Mouse (Mus musculus): ENCODE measurements around the gene Heyl.

The Heyl gene

GRCm38 (mm10) chr4:123289038-123289437, 55.7 kb downstream of the Heyl start:
- DNase-seq: no peak

DNA sequence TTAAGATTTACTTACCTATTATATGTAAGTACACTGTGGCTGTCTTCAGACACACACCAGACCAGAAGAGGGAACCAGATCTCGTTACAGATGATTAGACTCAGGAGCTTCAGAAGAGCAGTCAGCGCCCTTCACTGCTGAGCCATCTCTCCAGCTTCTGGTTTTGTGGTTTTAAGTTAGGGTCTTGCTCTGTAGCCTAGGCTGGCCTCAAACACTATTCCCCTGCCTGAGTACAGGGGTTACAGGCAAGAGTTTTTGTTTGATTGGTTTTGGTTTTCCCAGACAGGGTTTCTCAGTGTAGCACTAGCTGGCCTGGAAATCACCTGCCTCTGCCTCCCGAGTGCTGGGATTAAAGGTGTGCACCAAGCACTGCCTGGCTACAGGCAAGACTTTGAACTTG, 59.0 kb downstream of the Heyl start:
- no peak for DNase-seq

DNA sequence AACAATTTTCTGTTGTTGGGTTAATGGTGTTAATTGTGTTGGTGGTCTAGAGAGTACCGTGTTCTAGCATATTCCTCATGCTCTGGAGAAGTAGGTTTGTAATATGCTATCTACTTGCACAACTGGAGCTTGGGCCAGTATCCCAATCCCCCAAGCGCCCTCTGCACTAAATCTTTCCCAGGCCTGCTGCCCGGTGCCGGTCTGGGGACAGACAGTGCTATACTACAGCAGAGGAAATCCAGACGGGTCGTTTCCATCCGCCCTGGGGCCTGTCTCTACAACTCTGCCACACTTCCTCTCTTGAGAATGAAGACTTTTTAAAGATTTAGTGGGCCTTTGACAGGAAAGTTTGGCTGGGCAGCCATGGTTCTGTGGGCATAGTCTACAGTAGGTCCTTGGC, 59.6 kb downstream of the Heyl start:
- no peak for DNase-seq

DNA sequence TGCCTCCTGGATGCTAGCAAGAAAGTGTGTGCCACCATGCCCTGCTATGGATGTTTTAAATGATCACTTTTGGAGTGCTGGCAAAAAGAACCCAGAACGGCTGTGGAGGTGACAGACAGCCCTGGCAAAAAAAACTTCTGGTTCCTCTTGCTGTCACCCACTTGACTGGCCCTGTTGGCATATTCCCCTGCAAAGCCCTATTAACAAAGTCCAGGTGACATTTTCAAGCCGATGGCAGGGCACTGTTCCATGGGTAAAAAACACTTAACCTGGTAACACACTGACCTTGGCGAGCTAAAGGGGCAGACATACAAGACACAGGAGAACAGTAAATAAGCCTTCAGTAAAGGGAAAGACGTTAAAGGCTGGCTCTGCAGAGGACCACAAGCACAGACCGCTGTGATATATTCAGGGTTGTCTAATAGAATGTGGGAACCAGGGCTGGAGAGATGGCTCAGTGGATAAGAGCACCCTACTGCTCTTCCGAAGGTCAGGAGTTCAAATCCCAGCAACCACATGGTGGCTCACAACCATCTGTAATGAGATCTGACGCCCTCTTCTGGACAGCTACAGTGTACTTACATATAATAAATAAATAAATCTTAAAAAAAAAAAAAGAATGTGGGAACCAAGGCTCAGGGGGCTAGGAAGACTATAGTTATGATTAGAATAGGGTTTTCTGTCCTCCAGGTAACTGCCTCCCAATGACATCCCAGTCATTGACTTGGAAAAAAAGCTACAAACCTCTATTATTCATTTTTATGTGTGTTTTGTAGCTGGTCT, 60.5 kb downstream of the Heyl start:
- no peak for DNase-seq

- DNase-seq: peak; percentile 46 to 63
Observed at GRCm38 (mm10) chr4:123295026-123295425, 61.7 kb downstream of the Heyl start.

GRCm38 (mm10) chr4:123295516-123296147, 62.3 kb downstream of the Heyl start:
- peak in 1 of 2 experiments; percentile 42 for DNase-seq

GRCm38 (mm10) chr4:123296148-123296534, 62.8 kb downstream of the Heyl start:
- no peak for DNase-seq

- no peak for DNase-seq
Observed at GRCm38 (mm10) chr4:123297195-123297960, 64.0 kb downstream of the Heyl start.

DNA sequence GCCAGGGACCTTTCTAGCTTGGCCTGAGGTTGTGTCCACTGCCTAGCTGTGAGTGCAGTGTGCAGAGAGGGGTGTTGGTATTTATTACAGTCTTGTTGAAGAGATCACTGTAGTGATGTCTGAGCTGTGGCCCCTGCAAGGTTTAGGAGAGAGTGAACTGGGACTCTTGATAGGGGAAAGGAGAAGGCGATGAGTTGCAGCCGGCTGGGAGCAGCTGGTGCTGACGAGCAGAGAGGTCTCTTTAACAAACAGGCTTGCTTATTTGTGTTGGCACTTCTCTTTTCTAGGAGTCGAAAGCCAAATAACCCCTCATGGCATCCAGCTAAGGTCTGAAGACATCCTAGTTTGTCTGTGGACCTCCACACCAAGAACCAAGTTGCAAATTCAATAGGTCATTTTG, 64.9 kb downstream of the Heyl start:
- DNase-seq: no peak

GRCm38 (mm10) chr4:123298980-123299670, 65.8 kb downstream of the Heyl start:
- peak; percentile 84 to 89 for DNase-seq
